Comparison of ENCODE assay signal across 8 mouse cellular contexts in the genomic region with DNA sequence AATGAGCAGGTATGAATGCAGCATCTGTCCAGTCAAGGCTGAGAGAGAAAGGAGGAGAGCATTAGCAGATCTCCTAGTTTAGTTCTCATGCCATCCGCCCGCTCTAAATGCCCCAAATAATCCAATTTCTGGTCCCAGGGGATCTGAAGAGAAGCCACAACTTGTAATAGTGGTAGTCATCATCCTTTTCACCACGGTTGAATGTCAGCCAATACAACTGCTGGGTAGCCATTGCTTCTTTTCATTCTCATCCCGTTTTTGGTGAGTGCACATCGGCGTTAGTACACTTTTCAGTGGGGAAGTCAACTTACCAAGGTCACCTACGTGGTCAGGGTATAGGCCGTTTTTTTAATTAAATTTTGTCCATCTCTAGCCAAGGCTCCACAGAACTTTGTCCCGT. TPM values are rescaled to one million over a fixed set of nuclear protein-coding genes. Genes with fewer than 3 reads are reported as not detected.
DNase-seq lines count a peak whose midpoint lies in the region; ATAC-seq and TF ChIP-seq lines count a peak whose summit lies in the region.

No protein-coding gene starts in this region.

- H3K9ac ChIP-seq in liver, adult 2 months (ENCODE audit: low read depth, low read length): no peak overlapping the region
- H3K9ac ChIP-seq in hindbrain, embryonic 16.5 days (ENCODE audit: low read depth, low read length): peak overlapping the region; percentile 90

- no peak for TF ChIP-seq CTCF in liver, adult 2 months (IDR thresholded peaks at IDR 0.05; ENCODE audit: low read depth, low read length)

- 24% methylated on average over 9 of the region's 9 CpGs for WGBS in liver, adult 2 months
- 15% methylated on average over 9 of the region's 9 CpGs for WGBS in hindbrain, embryonic 16.5 days

- intact Hi-C loops in gastrocnemius, postnatal 14 days (cut with DNase I; ENCODE audit: low total_unique reads): no loop called here

- H3K27me3 ChIP-seq in liver, adult 2 months (ENCODE audit: control insufficient read depth, insufficient read depth, low read length): no peaks in the 10 kb centered on the region
- no peaks in the 10 kb centered on the region for H3K27me3 ChIP-seq in hindbrain, embryonic 16.5 days (replicated peaks; ENCODE audit: control insufficient read depth, insufficient read depth, low read length)
- no peaks in the 10 kb centered on the region for H3K27me3 ChIP-seq in myocyte (ENCODE audit: control insufficient read depth, insufficient read depth, insufficient read length)

- H3ac ChIP-seq in myocyte (ENCODE audit: control insufficient read depth, insufficient read length): peak overlapping the region; percentile 12

- H3K79me2 ChIP-seq in liver, adult 2 months (ENCODE audit: control insufficient read depth, insufficient read depth, low read length): no peaks in the 10 kb centered on the region
- peaks cover 32% of the 10 kb centered on the region for H3K79me2 ChIP-seq in myocyte (ENCODE audit: control insufficient read depth, insufficient read depth)

- no peak for DNase-seq in liver, adult 2 months (ENCODE audit: extremely low read depth, low read depth, low spot score)
- no peak for DNase-seq in liver
- peak; percentile 6 for DNase-seq in c-Kit-positive CD71-positive TER-119-negative erythroid progenitor cells, embryonic 14.5 days (ENCODE audit: low read depth)
- no peak for DNase-seq in gastrocnemius, postnatal 14 days
- DNase-seq in thymus, postnatal 0 days (ENCODE audit: low spot score): no peak
- no peak for DNase-seq in cerebellum, postnatal 4 days (ENCODE audit: low spot score in 2 of 2)

- TF ChIP-seq POLR2A in liver, adult 2 months (IDR thresholded peaks at IDR 0.05; ENCODE audit: extremely low read depth, insufficient read depth, low read length): no peak
- no peak for TF ChIP-seq POLR2A in myocyte (IDR thresholded peaks at IDR 0.05; ENCODE audit: insufficient read length, low read depth)

- no peak for ATAC-seq in hindbrain, embryonic 16.5 days

- no peaks in the 10 kb centered on the region for H3K36me3 ChIP-seq in liver, adult 2 months (ENCODE audit: control insufficient read depth, insufficient read depth, low read length)
- H3K36me3 ChIP-seq in hindbrain, embryonic 16.5 days (ENCODE audit: control insufficient read depth, insufficient read depth, low read length): no peaks in the 10 kb centered on the region
- H3K36me3 ChIP-seq in myocyte (ENCODE audit: control insufficient read depth, insufficient read depth): no peaks in the 10 kb centered on the region

- H3K4me2 ChIP-seq in hindbrain, embryonic 16.5 days (ENCODE audit: low read length): peak overlapping the region; percentile 74
- H3K4me2 ChIP-seq in myocyte (ENCODE audit: low read depth): peak overlapping the region; percentile 87

- H3K27ac ChIP-seq in liver, adult 2 months (replicated peaks; ENCODE audit: insufficient read depth, low read depth, low read length): no peak overlapping the region
- H3K27ac ChIP-seq in hindbrain, embryonic 16.5 days (ENCODE audit: low read depth, low read length): no peak overlapping the region

- H3K4me3 ChIP-seq in liver, adult 2 months (ENCODE audit: insufficient read depth, low read depth, low read length): peak overlapping the region; percentile 84; the same call in 1 of the 2 replicates
- H3K4me3 ChIP-seq in hindbrain, embryonic 16.5 days (ENCODE audit: low read length): peak overlapping the region; percentile 94
- peak overlapping the region; percentile 79 for H3K4me3 ChIP-seq in myocyte

- no peaks in the 10 kb centered on the region for H3K4me1 ChIP-seq in liver, adult 2 months (ENCODE audit: control insufficient read depth, insufficient read depth, low read length)
- H3K4me1 ChIP-seq in hindbrain, embryonic 16.5 days (ENCODE audit: control insufficient read depth, insufficient read depth, low read depth, low read length): peaks cover 16% of the 10 kb centered on the region

- no peaks in the 10 kb centered on the region for H3K9me3 ChIP-seq in hindbrain, embryonic 16.5 days (ENCODE audit: control insufficient read depth, low read length)

TF ChIP-seq in myocyte, 11 proteins besides CTCF, POLR2A, EP300 and RAD21:
- TF ChIP-seq POLR2AphosphoS2 (IDR thresholded peaks at IDR 0.05; ENCODE audit: insufficient read length, low read depth) (no peak), REST (IDR thresholded peaks at IDR 0.05; ENCODE audit: insufficient read depth, insufficient read length) (no peak), SRF (IDR thresholded peaks at IDR 0.05; ENCODE audit: control insufficient read depth, insufficient read length, low read depth) (no peak), MAX (IDR thresholded peaks at IDR 0.05; ENCODE audit: low read depth) (no peak), MYOG (IDR thresholded peaks at IDR 0.05; ENCODE audit: control insufficient read depth in 1 of 3, insufficient read depth in 1 of 3, insufficient read length in 2 of 3, low read depth in 2 of 3) (no peak), TCF12 (IDR thresholded peaks at IDR 0.05; ENCODE audit: insufficient read depth, poor library complexity, severe bottlenecking) (no peak), USF1 (IDR thresholded peaks at IDR 0.05; ENCODE audit: low read depth) (no peak), E2F4 (IDR thresholded peaks at IDR 0.05; ENCODE audit: insufficient read depth) (no peak), MYOD1 (IDR thresholded peaks at IDR 0.05; ENCODE audit: control insufficient read depth in 1 of 3, insufficient read length in 2 of 3, low read depth in 2 of 3) (no peak), CEBPB (IDR thresholded peaks at IDR 0.05; ENCODE audit: insufficient read depth, poor library complexity, severe bottlenecking) (no peak)

RNA-seq across cellular contexts. Expression of a gene that starts 0.8 kb away (rescaled TPM):
- 3.0 and 3.1 TPM in 2 replicates for total RNA-seq in liver, adult 2 months (2014; rRNA removed)
- polyA plus RNA-seq in liver, adult 2 months (2012; rRNA removed): 1.7 and 3.6 TPM in 2 replicates
- polyA plus RNA-seq in hindbrain, embryonic 16.5 days (2015; fragmentation: Nextera tagmentation; extraction: Ambion mirVana): 7.2 and 10.6 TPM in 2 replicates
- 13.8 TPM for polyA plus RNA-seq in myocyte (2012; fragmentation: generic; extraction: Trizol)
- 1 to 10 TPM; 6.0 to 6.3 TPM for total RNA-seq in gastrocnemius, postnatal 14 days (2021)
- polyA plus RNA-seq in thymus, postnatal 0 days (2015; fragmentation: Nextera tagmentation; extraction: Ambion mirVana): 12.4 and 17.0 TPM in 2 replicates
